Mouse (Mus musculus) neural tube, embryonic 11.5 days (tissue): Measurements from ENCODE around the gene Lrwd1. TPM values are rescaled to one million over a fixed set of nuclear protein-coding genes. Genes with fewer than 3 reads are reported as not detected.

ENCODE experiments used
- ATAC-seq: fragments of 200-750 bp; cut with Nextera tagmentation; 2 replicates; pipeline ENCODE4 v1.8.0; 2017; ENCODE audit warnings: moderate number of reproducible peaks, mild to moderate bottlenecking, moderate TSS enrichment, moderate library complexity; ENCODE audit not compliant: insufficient read depth, low FRiP score, low TSS enrichment
- DNase-seq: peaks from one replicate; pipeline ENCODE4 v3.0.0-alpha.2; 2015; ENCODE audit warnings: low spot score
- H3K27ac ChIP-seq: fragments of 300-500 bp; sonication (generic); 2 replicates; pipeline ENCODE4 v1.5.1; 2014; ENCODE audit warnings: low read depth, mild to moderate bottlenecking, low read length
- H3K27me3 ChIP-seq: fragments of 300-500 bp; sonication (generic); 2 replicates; pipeline ENCODE4 v1.6.1; 2014; ENCODE audit warnings: mild to moderate bottlenecking, low read length, mixed read lengths; ENCODE audit not compliant: control insufficient read depth, insufficient read depth
- H3K36me3 ChIP-seq: fragments of 300-500 bp; sonication (generic); 2 replicates; pipeline ENCODE4 v1.6.1; 2014; ENCODE audit warnings: mild to moderate bottlenecking, low read length, moderate library complexity, mixed read lengths; ENCODE audit not compliant: control insufficient read depth, insufficient read depth
- H3K4me1 ChIP-seq: fragments of 300-500 bp; sonication (generic); 2 replicates; pipeline ENCODE4 v1.6.1; 2014; ENCODE audit warnings: low read length, mixed read lengths; ENCODE audit not compliant: control insufficient read depth, insufficient read depth
- H3K4me2 ChIP-seq: fragments of 300-500 bp; sonication (generic); 2 replicates; pipeline ENCODE4 v1.6.1; 2014; ENCODE audit warnings: low read depth, mild to moderate bottlenecking, moderate library complexity
- H3K4me3 ChIP-seq: fragments of 300-500 bp; sonication (generic); 2 replicates; pipeline ENCODE4 v1.5.1; 2014; ENCODE audit warnings: low read depth, low read length
- H3K9ac ChIP-seq: fragments of 300-500 bp; sonication (generic); 2 replicates; pipeline ENCODE4 v1.6.1; 2014; ENCODE audit warnings: mild to moderate bottlenecking, low read length
- H3K9me3 ChIP-seq: fragments of 300-500 bp; sonication (generic); 2 replicates; pipeline ENCODE4 v1.6.1; 2016; ENCODE audit warnings: low read length; ENCODE audit not compliant: control insufficient read depth
- WGBS: fragments of 180-500 bp; shearing (Covaris S2); extraction: QIAGEN DNeasy Blood & Tissue Kit; methylation state at CpG from one replicate; pipeline ENCODE4 v1.1.7; 2014; 5-methylcytosine and 5-hydroxymethylcytosine counted together
- polyA plus RNA-seq: library from polyadenylated mRNA; unstranded; fragments of >200 nt; fragmentation: Nextera tagmentation; extraction: Ambion mirVana; gene quantifications from 2 replicates; pipeline ENCODE4 v1.2.1, GENCODE M21; 2014

Gene Lrwd1
- 40.5 and 45.3 TPM in 2 replicates for polyA plus RNA-seq

DNA sequence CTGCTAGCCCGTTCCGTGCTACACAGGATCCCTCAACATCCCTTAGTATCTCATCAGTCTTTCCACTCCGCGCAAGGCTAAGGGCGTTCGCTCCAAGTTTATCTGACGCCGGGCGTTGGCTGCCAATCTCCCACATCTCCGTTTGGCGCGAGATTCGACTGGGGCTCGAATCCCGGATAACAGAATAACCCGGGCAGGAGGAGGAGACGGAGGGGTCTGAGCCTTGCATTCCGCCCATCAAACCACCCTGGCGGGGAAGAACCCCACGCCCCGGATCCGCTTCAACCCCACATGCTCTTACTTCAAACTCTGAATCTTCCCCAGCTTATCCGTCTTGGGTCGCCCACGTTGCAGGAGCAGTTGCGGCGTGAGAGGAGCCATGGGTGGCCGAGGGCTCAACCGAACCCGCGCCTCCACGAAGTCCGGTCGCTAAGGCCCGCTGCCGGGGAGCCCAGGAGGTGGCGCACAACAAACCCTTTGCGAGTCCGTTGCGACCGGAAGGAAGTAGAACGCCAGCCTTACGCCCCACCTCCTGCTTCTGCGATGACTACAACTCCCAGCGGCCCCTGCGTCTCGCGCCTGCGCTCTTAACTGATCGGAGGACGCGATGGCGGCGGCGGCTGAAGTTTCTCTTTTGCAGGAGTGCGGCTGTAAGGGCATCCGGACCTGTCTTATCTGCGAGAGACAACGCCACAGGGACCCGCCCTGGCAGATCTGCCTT lies at the start of gene Lrwd1, which contains the start of gene Alkbh4:
Gene Lrwd1 (minus strand): TSS at position 504 of the 721 bp plus-strand sequence.
Gene Alkbh4 (plus strand): TSS at position 576 of the 721 bp plus-strand sequence.
- 1% methylated on average over 60 of the region's 60 CpGs for WGBS
- Histone ChIP-seq H3K27ac (no peak within 1 kb of the TSS), H3K27me3 (no peaks in the 10 kb centered on the region), H3K4me1 (0 out of 2 replicates have a peak, but pooled peaks cover 5% of the 10 kb centered on the region), H3K4me3 (peak within 1 kb of the TSS; percentile 70), H3K36me3 (peaks cover 13% of the 10 kb centered on the region), H3K9ac (peak within 1 kb of the TSS; percentile 77), H3K9me3 (no peaks in the 10 kb centered on the region), H3K4me2 (peak within 1 kb of the TSS; percentile 61)
- peak; percentile 96 for DNase-seq
- ATAC-seq, result peak; percentile 86

DNA sequence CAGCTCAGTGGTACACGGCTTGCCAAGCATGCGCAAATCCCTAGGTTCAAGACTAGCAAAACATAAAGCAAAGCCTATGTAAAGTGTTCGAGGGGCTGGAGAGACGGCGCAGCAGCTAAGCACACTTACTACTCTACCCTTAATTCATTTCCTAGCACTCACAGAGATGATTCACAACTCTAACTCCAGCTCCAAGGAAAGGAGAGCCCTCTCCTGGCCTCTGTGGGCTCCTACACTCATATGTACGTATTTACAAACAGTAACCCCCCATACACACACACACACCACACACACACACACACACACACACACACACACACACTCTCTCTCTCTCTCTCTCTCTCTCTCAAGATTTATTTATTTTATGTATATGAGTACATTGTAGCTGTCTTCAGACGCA lies 47.9 kb upstream of the Lrwd1 start:
- Histone ChIP-seq H3K4me1 (no peaks in the 10 kb centered on the region), H3K36me3 (peaks cover 20% of the 10 kb centered on the region), H3K9ac (no peak overlapping the region), H3K27me3 (no peaks in the 10 kb centered on the region), H3K9me3 (no peaks in the 10 kb centered on the region), H3K4me3 (no peak overlapping the region), H3K27ac (no peak overlapping the region), H3K4me2 (no peak overlapping the region)
- DNase-seq (no peak), ATAC-seq (no peak)
- WGBS, result 93% methylated on average over 7 of the region's 7 CpGs

DNA sequence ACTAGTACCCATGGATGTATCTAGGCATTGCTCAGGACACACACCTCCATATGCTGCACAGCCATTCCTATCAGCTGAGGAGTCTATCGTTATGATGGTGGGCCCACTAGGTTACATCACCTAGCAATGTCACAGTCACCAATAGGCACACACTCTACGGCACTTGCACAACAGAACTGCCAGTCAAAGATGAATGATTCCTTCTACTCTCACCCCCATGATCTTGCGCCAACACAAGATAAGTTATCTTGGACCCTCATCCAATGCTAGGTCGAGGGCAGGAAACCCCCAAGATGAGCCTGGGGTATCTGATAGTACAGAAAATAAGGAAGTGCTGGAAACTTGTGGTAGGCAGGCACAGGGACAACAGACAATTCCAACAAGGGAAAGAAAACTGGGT lies 47.0 kb upstream of the Lrwd1 start:
- ATAC-seq (no peak), DNase-seq (no peak)
- Histone ChIP-seq H3K4me3 (no peak overlapping the region), H3K27me3 (no peaks in the 10 kb centered on the region), H3K9ac (no peak overlapping the region), H3K9me3 (no peaks in the 10 kb centered on the region), H3K36me3 (peaks cover 14% of the 10 kb centered on the region), H3K4me2 (no peak overlapping the region), H3K27ac (no peak overlapping the region), H3K4me1 (no peaks in the 10 kb centered on the region)
- 89% methylated on average over 4 of the region's 4 CpGs for whole genome bisulfite sequencing

DNA sequence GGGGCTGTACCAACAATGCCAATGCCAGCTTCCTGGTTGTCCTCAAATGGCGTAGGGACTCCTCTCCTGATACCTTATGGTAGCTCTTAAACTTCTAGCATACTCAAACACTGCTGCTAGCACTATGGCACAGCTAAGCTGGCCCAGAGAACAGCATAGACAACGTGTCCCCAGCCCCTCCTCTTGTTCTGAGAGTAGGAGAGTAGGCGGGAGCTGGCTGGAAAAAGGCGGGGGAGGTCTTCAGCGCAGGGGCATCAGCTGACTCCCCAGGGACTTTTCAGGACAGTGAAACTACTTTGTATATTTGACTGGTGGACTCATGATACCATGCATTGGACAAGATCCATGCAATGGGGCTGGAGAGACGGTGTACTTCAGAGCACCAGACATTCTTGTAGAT lies 46.2 kb upstream of the Lrwd1 start:
- WGBS, result 91% methylated on average over 6 of the region's 6 CpGs
- Histone ChIP-seq H3K27ac (no peak overlapping the region), H3K4me3 (no peak overlapping the region), H3K4me1 (no peaks in the 10 kb centered on the region), H3K36me3 (peaks cover 14% of the 10 kb centered on the region), H3K27me3 (no peaks in the 10 kb centered on the region), H3K4me2 (no peak overlapping the region), H3K9me3 (no peaks in the 10 kb centered on the region), H3K9ac (no peak overlapping the region)
- DNase-seq (no peak), ATAC-seq (no peak)

DNA sequence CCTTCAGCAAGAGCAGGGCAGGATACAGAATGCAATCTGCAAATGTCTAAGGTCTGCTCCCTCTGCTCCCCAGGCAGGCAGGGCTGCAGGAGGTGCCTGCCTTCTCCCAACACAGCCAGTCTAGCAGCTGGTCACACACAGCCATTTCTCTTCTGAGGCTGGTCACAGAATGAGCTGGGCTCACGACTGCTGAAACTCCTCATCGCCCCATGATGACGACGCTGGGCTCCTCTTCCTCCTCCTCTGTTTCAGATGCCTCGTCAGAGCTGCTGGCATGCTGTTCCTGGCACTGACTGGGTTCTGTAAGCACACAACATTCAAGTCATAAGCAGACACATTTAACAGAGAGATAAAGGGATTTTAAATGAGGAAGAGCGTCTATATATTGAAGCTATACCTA lies 45.3 kb upstream of the Lrwd1 start:
- Histone ChIP-seq H3K9ac (no peak overlapping the region), H3K36me3 (peaks cover 14% of the 10 kb centered on the region), H3K4me1 (no peaks in the 10 kb centered on the region), H3K27ac (no peak overlapping the region), H3K9me3 (no peaks in the 10 kb centered on the region), H3K4me3 (no peak overlapping the region), H3K4me2 (no peak overlapping the region), H3K27me3 (no peaks in the 10 kb centered on the region)
- ATAC-seq (no peak), DNase-seq (no peak)
- 89% methylated on average over 6 of the region's 6 CpGs for WGBS

DNA sequence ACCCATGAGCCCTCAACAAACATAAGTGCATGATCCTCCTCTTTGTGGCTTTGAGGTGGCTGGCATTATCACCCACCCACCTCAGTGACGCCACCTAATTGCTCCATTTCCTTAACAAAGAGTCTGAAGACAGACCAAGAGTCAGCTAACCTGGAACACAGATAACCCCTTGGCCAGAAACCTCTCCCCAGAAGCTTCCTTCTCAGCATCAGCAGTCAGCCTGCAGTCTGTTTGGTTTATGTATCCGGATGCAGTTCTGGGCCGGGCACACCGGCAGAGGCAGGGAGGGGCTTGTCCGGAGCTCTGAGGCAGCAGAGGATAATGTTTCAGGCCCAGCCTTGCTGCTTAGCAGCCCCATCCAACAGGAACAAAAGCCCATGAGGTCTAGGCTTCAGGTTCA lies 43.7 kb upstream of the Lrwd1 start:
- Histone ChIP-seq H3K27me3 (no peaks in the 10 kb centered on the region), H3K4me3 (no peak overlapping the region), H3K27ac (no peak overlapping the region), H3K36me3 (peaks cover 14% of the 10 kb centered on the region), H3K9ac (no peak overlapping the region), H3K4me1 (no peaks in the 10 kb centered on the region), H3K4me2 (no peak overlapping the region), H3K9me3 (no peaks in the 10 kb centered on the region)
- ATAC-seq (no peak), DNase-seq (no peak)
- 72% methylated on average over 5 of the region's 5 CpGs for WGBS

DNA sequence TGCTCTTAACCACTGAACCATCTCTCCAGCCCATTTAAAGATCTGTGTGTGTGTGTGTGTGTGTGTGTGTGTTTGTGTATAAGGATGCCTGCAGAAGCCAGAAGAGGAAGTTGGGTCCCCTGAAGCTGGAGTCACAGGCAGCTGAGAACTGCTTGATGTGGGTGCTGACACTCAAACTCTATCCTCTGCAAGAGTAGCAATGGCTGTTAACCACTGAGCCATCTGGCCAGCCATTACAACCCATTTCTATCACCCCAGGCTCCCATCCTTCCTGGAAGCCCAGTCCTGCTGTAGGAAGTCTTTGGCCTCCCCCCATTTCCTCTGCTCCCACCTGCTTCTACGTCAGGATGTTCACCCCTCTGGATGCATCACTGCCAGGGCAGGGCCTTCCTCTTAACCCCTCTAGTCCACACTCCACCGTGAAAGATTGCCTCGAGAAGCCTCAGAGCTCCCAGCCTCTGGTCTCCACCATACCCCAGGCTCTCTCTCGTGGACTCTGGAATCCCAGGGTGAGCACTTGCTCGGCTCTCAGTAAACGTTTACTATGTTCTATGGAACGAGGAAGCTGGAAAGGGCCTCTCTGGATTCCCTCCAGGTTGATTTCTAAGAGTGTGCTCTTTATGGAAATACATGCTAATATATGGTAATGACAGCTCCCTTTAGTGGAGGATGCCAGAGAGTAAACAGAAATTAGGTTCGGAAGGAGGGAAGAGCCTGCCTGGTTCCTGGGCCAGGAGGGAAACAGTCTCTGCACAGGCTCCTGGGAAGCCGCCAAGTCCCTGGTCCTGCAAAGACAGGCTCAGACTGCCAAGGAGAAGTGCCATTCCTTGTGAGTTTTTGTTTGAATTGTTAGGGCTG lies 38.0 kb upstream of the Lrwd1 start:
- WGBS, result 59% methylated on average over 9 of the region's 9 CpGs
- H3K4me1 ChIP-seq, result peaks cover 8% of the 10 kb centered on the region; the same call in 1 of the 2 replicates
- H3K27ac ChIP-seq, result no peak overlapping the region
- H3K4me2 ChIP-seq, result no peak overlapping the region
- ATAC-seq (no peak), DNase-seq (no peak)
- no peak overlapping the region for H3K4me3 ChIP-seq
- no peaks in the 10 kb centered on the region; the same call in 1 of the 2 replicates for H3K36me3 ChIP-seq
- no peaks in the 10 kb centered on the region for H3K27me3 ChIP-seq
- no peaks in the 10 kb centered on the region for H3K9me3 ChIP-seq
- no peak overlapping the region; the same call in 1 of the 2 replicates for H3K9ac ChIP-seq

DNA sequence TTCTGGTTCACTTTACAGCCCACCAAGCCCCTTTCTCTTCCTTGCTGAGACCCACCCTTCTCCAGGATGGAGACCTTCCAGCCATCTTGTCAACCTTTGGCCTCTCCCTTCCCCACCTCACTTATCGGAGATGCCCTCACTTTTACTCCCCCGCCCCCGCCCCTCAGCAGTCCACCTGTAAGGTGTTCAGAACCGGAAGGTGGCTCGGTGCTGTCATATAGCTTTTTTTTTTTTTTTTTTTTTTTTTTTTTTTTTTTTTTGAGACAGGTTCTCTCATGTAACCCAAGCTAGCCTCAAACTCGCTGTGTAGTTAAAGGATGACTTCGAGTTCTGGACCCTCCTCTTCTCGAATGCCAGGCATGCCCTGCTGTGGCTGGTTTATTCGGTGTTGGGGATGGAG lies 37.1 kb upstream of the Lrwd1 start:
- H3K4me1 ChIP-seq, result peaks cover 8% of the 10 kb centered on the region; the same call in 1 of the 2 replicates
- ATAC-seq, result no peak
- no peaks in the 10 kb centered on the region for H3K27me3 ChIP-seq
- no peaks in the 10 kb centered on the region for H3K9me3 ChIP-seq
- 85% methylated on average over 9 of the region's 9 CpGs for WGBS
- H3K27ac ChIP-seq, result no peak overlapping the region
- no peak overlapping the region for H3K4me3 ChIP-seq
- no peak for DNase-seq
- no peaks in the 10 kb centered on the region; the same call in 1 of the 2 replicates for H3K36me3 ChIP-seq
- no peak overlapping the region for H3K4me2 ChIP-seq
- H3K9ac ChIP-seq, result no peak overlapping the region
